Mouse (Mus musculus): ENCODE measurements around the gene Clcn1. TPM values are rescaled to one million over a fixed set of nuclear protein-coding genes. Genes with fewer than 3 reads are reported as not detected.

Clcn1 gene
- total RNA-seq (2021): 10 to 100 TPM; 74.8 to 78.2 TPM
- long read RNA-seq, experiment 1, transcript Clcn1-201 (23 exons, 3,545 nt): major isoform, 18 of 24 reads
- long read RNA-seq, experiment 1, partial matches to known transcripts: 1 of 24 reads
- long read RNA-seq, experiment 1, other reads (novel, unspliced or antisense): 2 of 24 reads
- long read RNA-seq, experiment 2, transcript Clcn1-201 (23 exons, 3,545 nt): major isoform, 21 of 35 reads
- long read RNA-seq, experiment 2, partial matches to known transcripts: 4 of 35 reads
- long read RNA-seq, experiment 2, other reads (novel, unspliced or antisense): 9 of 35 reads

DNA sequence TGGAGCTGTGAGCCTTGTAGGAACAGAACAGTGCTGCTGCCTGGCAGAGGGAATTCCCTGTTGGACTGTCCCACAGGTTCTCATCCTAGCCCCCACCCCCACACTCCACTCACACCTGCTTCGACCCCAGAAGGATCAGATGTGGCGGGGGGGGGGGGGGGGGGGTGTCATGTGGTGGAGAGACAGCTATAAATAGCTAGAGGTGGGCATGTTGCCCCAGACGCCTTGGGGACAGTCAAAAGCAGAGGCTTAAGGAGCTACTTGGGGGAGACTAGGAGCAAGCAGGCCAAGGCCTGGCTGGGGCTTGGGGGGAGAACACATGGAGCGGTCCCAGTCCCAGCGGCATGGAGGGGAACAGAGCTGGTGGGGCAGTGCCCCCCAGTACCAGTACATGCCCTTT is at the start of gene Clcn1:
Clcn1 (plus strand) TSS at position 238 of the 400 bp plus-strand sequence.
- peak; percentile 51 for DNase-seq

DNA sequence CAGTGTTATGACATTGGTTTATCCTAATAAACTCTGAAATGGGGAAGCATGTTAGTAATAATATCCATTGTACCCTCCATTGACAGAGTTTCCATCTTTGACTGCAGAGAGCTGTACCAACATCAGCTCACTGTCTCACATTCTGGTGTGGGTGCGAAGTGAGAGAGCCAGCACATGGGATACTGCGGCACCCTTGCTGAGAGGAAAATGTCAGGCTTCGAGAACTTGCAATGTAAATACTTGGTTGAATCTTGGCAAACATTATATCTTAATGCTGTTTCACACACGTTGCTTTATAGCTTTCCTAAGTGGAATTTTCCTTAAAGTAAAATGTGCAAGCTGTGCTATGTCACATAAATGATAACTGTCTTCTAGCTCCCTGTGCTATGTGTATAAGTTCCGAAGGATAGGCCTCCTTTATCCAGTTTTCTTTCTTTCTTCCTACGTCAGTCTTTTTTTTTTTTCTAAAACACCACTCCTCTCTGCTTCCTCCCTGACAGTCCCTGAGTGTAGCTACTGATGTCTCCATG is 49.1 kb upstream of the Clcn1 start:
- DNase-seq: no peak

DNA sequence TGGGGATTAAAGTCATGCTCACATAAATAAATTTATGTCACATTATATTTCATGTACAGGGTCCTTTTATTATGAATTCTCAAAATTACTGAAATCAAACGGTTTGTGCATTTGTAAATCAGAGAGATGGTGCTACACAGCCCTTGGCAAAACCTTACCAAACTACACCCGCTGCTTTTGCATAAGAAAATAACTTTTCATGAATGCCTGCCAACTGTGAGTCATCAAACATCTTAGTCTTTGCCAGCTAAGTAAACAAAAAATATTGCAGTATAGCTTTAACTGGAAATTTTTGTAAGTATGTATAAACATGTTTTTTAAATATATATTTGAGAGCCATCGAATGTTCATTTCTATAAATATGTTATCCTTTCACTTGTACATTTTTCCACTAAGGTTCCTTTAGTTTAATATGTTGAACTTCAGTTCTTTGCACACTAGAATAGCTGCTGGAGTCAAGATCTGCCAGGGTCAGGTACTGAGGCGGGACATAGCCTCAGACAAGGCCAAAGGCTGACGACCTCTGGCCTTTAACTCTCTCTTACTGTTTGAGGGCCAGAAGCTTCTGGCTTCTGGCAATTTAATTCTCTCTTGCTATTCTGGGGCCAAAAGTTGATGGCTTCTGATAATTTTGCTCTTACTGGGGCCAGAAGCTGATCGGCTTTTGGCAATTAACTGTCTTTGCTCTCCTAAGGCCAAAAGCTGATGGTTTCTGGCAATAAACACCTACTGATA is 45.0 kb upstream of the Clcn1 start:
- no peak for DNase-seq

DNA sequence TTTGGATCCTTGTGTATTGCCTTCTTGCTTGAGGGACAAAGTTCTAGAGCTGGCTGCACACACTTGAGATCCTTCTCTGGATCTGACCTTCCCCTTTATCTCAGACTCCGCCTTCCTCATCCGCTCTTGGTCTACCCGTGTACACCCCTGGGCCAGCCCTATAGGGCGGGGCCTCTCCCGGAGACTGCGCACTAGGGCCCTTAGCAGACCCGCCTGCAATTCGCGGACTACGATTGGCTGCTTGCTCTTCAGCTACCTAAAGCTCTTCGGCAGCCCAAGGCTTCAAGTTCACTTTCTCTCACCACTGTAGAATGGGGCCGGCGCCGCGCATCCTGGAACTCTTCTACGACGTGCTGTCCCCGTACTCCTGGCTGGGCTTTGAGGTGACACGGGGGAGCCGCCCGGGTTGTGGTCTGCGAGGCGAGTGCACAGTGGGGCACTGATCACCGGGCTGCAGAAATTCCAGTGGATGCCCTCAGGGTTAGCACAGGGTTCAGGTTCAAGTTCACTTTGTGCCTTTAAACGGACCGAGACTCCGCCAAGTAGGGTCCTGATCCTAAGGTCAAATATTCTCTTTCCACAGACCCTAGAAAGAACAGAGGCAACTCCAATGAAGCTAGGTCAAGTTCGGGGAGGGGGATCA is 40.7 kb upstream of the Clcn1 start, which contains the start of gene Gstk1:
Gstk1 (plus strand) TSS at position 225 of the 643 bp plus-strand sequence.
- peak; percentile 65 for DNase-seq

DNA sequence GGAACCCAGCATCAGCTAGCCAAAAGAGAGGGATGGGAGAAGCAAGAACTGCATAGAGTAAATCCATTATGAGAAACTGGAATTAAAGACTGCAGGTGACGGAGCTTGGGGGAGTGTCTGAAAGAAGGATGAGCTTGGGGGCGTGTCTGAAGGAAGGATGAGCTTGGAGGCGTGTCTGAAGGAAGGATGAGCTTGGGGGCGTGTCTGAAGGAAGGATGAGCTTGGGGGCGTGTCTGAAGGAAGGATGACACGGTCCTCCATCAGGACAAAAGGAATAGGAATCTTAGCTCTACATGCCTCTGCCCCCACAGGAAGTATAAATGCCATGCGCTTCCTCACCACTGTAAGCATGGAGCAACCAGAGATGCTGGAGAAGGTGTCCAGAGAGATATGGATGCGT is 39.3 kb upstream of the Clcn1 start:
- DNase-seq: no peak

DNA sequence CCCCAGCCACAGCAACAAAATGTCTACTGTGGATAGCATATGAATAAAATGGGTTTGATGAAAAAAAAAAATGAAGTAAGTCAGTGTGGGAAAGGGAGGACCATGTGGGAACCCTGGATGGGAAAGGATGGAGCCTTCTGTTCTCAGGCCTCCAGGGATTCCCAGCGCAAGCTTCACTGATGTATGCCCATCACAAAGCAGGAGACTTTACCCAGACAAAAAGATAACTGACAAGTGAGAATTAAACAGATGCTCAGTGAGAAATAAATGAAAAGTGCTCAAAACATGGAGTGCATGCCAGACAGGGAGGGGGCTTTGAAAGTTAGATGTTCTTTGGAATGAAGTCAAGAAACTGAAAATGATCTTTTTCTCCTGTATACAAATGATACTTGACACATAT is 38.5 kb upstream of the Clcn1 start:
- DNase-seq: no peak

DNA sequence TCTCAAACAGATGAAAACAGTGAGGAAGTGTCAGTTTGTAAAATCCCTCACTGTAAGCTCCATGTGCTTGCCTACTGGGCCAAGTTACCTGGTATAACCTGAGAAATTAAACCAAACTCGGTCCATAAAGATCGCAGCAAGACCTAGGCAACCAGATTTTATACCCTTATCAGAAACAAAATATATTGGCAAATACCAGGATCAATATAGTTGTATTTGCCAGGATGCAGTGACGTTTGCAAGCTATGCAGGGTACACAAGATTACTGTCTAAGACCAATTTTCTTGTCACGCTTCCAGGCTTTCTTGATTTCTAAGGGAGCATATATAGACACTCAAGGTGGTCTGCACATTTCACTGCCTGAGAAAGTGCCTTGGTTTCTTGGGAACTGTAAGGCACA is 34.7 kb upstream of the Clcn1 start:
- DNase-seq: no peak

DNA sequence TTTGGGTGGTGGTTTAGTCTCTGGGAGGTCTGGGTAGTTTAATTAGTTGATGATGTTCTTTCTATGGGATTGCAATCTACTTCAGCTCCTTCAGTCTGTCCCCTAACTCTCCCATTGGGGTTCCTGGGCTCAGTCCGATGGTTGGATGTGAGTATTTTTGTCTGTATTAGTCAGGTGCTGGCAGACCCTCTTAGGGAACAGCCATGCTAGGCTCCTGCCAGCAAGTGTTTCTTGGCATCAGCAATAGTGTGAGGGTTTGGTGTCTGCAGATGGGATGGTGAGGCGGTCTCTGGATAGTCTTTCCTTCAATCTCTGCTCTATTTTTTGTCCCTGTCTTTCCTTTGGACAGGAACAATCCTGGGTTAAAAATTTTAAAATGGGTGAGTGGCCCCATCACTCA is 33.4 kb upstream of the Clcn1 start:
- DNase-seq: no peak

DNA sequence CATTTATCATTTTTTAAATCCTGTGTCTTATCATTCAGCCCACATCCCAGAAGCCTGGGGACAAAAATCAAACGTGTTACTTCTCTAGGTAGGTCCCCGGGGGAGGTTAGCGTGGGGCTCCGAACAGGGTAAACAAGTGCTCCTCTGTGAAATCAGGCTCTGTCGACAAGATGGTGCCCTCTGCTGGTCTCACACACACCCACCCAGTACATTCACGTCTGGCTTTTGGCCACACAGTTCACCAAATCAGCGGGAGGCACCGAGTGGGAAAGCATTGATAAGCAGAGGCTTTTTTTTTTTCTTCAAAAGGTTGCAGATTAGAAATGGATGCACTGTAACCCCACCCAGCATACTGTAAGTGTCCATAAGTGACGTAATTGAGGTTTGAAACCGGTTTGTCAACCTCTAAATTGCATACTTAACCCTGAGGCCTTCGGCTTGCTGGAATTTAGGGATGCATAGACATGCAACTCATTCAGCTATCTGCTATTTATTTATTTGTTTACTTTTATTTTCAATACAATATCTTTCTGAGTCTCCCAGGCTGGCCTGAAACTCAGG is 29.1 kb upstream of the Clcn1 start:
- DNase-seq: peak; percentile 34

DNA sequence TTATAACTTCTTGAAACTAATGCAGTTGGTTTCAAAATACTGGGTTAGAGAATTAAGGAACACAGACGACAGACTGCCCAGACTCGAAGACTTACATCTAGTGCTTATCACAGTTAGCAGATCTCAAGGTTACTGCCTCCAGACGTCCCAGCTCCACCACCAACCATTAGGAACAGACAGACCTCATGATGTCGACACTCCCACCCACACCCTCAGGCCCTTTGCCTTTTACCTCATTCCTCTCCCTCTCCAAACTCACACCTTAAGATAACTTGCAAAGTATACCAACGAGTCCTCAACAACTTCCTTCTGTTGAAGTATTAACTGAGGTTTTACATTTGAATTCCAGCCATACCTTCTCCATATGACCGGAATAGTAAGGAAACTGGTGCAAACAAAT is 26.1 kb upstream of the Clcn1 start:
- DNase-seq: no peak

DNA sequence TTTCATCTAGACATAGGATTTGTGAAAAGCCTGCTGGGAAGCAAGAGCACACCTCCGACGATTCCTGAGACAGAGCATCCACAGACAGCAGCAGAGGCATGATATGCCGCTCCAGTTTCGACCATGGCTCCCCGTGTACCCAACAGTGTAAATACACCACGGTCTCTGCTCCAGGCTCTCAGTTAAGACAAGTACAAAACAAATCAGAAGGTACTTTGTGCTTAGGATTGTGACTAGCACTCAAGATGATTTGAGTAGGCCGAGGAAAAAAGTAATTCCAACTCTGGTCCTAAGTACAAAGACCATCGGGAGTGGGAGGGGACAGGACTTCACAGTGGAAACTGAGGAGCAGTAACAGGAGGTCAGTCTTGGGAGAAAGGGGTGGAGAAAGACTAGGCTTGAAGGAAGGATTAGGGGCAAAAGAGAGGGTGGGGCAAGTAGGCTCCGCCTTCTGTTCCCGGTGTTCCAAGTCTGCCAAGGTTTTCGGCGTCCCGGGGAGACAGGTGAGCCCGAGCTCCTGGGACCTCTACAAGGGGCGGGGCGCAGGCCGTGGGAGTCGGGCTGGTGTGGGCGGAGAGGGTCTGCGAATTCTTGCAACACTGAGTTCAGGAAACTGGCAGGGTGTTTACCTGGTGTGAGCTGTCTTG is 24.8 kb upstream of the Clcn1 start, which contains the start of gene Tmem139:
Tmem139 (plus strand) TSS at position 447 of the 647 bp plus-strand sequence.
- DNase-seq: no peak

DNA sequence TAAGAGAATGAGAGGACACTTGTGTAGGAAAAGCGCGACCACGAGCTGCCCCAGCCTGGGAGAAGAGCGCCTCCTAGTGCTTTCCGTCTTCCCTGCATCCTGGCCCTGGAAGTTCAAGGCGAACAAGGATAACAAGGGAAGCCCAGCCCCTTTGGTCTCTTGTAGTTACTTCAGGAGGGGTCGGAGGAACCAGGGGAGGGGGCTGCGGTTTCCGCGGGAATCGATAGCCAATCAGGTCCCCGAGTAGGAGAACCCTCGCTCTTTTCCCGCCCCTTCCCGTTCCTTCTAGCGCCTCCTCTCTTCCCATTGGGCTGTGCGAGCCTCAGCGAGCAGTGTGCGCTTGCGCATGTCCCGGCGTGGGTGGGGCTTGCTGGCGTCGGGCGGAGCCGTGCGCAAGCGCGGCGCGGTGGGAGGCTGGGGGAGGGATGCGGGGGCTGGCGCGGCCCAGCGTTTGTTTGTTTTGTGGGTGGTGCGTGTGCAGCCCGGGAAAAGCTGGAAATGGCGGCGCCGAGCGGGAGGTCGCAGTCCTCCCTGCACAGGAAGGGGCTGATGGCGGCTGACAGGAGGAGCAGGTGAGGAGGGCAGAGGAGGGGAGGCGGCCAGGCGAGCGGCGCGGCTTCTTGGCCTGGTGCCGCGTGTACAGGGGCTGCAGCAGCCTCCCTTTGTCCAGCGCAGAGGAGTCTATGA is 21.7 kb upstream of the Clcn1 start, which contains the start of gene Casp2:
Casp2 (plus strand) TSS at position 360 of the 687 bp plus-strand sequence.
- DNase-seq: peak; percentile 98

DNA sequence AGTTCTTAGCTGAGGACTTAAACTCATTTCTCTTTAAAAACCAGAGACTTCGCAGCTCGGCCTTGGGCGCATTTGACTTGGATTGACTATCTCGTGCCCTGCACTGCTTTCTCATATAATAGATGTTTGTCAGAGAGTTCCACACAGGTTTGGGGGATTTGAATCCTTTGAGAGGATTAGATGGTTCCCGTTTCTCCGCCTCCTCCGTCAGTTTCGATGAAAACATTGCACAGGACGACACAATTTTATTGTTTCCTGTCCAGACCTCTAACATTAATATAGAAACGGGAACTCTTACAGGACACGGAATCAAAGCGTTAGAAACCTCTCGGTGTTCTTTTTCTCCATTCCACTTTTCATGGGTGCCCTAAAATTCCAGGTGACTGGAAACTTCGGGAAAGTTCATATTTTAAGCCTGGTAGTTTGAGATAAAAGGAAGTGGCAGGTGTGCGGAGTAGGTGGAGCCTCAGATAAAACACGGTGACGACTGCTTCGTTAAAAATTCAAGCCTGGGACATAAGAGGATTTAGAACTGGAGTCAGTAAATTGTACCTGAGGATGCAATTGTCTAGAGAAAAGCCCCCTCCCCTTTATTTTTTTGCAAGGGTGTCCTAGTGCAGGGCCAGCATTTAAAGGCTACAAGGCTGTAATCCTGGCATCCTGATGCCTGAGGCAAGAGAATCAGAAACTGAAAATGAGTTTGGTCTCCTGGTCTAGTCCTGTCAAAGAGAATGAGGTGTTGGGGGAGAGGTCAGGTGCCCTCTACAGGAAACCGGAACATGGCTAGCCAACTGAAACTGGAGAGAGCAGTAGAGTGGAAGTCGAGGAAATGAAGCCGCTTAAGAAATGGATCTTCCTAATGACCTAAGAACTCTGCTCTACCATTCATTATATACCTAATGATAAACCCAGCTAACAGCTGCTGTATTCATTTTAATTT is 20.8 kb upstream of the Clcn1 start:
- no peak for DNase-seq

DNA sequence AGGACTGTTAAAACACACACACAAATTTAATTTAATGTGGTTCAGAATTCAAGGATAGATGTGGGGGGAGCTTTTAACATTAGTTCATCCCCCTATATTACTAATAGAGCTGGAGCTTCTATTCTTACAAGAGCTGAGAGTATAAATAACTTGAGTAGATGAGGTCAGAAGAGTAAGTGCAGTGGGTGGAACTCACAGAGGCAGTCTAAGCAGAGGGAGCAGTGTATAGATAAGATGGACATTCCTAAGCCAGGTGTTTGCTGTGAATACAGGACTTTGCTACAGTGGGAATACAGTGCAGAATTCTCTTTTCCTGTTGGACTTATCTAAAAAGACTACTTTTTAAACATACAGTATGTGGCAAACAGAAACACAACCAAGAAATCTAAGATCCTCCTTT is 15.7 kb upstream of the Clcn1 start:
- DNase-seq: no peak

DNA sequence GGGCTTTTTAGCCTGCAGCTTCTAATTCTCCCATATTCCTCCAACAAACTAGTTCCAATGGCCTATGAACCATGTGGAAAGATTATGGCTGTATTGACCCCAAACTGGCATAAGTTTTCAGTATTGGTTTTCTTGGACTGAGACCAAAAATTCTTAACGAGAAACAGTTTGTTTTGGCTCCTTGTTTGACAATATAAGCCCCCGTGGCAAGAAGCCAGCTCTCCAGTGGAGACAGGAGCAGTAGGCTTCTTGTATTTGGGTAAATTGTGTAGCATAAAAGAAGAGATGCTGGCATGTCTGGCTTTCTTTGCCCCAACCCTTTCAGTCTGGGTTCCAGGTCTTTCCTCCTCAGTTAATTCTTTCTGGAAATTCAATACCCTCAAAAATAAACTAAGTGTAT is 10.3 kb upstream of the Clcn1 start:
- no peak for DNase-seq

DNA sequence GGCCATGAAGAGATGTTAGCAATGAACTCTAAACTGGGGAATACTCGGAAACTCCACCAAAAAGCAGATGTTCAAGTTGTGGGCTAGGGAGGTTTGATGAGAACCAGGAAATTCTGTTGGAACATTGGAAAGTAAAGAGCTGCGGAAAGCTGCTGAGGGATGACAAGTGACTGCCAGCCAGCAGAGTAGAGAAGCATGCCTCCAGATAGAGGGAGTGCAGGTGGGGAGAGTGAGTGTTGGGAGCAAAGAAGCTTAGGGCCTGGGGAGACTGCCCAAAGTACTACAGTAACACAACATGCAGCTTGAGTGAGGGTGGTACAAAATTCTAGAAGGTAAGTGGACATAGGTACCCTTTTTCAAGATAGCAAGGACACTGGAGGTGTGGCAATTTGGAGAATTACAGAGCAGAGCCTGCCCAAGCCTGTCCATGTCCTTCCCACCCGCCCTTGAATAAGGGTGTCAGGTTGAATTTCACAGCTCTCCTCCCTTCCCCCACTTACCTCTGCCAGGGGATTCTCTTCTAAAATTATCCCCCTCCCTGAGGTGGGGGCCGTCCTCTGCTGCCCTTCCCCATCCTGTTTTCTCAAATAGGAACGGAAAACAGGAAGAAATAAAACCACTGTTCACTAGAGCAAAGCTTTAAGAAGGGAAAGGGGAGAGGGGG is 3.5 kb upstream of the Clcn1 start:
- DNase-seq: no peak

DNA sequence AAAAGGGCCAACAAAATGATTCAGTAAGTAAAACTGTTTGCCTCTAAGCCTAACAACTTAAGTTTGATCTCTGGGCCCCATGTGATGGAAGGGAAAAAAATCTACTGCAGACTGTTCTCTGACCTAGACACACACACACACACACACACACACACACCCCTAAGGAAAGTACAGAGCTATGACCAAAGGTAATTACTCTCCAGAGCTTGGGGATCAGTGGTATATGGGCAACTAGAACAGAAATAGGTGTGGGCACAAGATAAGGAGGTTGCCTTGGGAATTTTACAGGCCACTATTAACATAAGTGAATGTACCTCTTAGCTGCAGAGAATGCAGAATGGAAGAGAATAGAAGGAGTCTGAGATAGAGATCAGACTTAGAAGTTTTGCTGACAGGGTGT is 1.1 kb downstream of the Clcn1 start:
- no peak for DNase-seq

DNA sequence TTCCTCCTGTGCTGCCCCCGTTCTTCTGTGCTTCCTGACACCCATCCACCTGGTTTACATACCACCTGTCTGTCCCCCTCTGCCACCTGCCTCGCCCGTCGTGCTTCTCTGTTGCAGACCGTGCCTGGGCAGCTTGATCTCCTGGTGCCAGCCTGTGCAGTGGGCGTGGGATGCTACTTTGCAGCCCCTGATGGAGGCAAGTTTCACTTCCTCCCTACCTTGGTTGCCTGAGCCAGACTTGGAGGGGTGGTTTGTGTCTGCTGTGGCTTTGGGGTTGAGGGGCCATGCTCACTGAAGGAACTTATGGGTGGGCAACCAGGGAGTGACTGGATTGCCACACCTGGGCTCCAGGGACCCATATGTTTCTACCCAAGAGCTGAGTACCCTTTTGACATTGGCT is 6.8 kb downstream of the Clcn1 start:
- no peak for DNase-seq

DNA sequence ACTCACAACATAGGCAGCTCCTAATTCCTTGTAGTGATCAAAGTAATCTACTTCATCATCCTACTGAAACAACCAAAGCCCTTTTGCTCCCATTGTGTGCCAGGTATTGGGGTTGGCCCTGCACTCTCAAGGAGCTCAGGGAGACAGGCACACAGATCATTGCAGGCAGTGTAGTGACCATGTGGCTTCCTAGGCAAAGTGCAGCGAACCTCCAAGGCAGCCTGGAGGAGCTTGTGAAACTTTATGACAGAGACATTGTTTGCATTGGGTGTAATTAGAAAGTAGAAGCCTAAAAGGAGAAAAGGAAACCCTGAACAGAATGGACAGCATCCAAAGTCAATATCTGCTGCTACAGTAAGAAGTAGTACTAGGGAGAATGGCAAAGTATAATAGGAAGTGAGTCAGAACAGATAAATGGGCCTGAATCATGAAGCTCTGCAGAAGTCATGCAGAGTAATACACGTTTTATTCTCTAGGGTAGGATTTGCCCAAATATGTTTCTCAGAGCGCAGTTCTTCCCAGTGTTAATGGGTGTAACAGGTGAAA is 9.1 kb downstream of the Clcn1 start:
- no peak for DNase-seq

Data from gastrocnemius, postnatal 10 days (tissue).